Mouse (Mus musculus): ENCODE measurements around the gene Uqcc3. TPM values are rescaled to one million over a fixed set of nuclear protein-coding genes. Genes with fewer than 3 reads are reported as not detected.
"Not testable (repeated sequence)": the region's sequence is repeated elsewhere in the genome, so short reads cannot be mapped to it uniquely, and the experiment has no call there.

Gene Uqcc3
- total RNA-seq, 2 experiments from 2014 or later: 32.3 to 35.6 TPM

DNA sequence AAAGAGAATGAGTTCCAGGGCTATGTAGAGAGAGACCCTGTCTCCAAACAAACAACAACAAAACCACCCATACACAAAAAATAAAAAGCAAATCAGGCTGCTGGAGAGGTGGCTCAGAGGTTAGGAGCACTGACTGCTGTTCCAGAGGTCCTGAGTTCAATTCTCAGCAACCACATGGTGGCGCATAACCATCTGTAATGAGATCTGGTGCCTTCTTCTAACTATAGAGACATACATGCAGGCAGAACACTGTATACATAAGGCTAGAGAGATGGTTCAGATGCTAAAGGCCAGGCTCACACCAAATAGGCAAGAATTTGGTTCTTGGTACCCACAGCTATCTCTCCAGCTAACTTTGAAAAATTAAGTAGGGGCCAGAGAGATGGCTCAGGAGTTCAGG, 21.7 kb downstream of the Uqcc3 start:
- intact Hi-C loops (cut with DNase I): loop anchor here (5.0 kb wide), 1 partner anchor 253 kb away; no protein-coding TSS in a partner anchor
- no peak for DNase-seq (ENCODE audit: low spot score in 2 of 2)

DNA sequence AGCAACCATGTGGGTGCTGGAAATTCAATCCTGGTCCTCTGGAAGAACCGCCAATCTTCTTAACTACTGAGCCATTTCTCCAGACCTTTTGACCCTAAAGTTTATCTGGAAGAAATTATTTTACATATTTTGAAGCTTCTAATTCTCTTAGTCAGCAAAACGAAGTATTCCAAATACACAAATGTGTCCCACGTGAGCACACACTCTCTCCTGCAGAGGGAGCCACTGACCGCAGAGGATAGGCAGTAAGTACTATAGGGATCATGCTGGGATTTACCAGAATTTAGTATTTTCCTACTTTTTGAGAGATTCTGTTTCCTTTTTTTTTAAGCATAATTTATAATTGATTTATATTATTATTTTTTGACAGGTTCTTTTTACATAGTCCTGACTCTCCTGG, 23.0 kb downstream of the Uqcc3 start:
- no peak for DNase-seq (ENCODE audit: low spot score in 2 of 2)
- intact Hi-C loops (cut with DNase I): loop anchor here (5.0 kb wide), 1 partner anchor 255 kb away; no protein-coding TSS in a partner anchor

DNA sequence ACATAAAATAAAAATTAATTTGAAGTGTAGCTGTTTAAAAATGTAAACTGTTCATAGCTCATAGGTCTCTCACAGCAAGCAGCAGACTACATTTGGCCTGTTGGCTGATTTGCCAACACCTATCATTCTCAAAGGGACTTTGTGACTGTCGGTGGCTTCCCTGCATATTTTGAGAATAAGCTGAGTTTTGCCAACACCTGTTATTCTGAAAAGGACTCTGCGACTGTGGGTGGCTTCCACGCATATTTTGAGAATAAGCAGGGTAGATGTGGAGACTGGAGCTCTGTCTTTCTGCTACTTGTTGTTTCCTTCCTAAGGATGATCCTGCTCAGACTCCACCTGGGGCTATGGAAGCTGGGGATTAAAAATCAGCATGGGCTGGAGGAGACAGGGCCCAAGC, 27.6 kb downstream of the Uqcc3 start:
- intact Hi-C loops (cut with DNase I): no loop called here
- peak in 1 of 2 experiments; percentile 76 for DNase-seq (ENCODE audit: low spot score in 2 of 2)

DNA sequence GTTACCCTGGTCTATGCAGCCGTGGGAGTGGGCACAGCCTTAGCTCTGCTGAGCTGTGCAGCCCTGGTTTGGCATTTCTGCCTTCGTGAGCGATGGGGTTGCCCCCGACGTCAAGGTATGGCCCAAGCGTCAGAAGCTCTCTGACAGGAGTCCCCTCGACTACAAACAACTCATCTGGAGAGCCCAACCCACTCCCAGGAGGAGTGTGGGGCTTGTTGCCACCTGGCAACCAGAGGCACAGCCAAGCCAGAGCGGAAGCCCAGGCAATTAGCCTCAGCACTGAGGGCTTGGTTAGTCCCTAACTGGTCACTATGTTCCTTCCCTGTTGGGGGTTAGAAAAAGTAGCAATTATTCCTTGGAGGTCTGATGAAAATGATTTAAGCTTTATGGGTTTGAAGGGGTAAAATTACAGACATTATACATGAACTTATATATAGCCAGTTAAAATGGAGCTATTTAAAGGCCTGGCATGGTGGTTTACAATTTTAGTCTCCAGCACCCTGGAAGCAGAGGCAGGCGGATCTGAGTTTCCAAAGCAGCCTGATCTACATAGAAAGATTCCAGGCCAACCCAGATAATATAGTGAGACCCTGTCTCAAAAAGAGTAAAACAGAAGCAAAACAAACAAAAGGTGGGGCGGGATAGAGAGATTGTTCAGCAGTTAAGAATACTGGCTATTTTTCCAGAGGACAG, 28.3 kb downstream of the Uqcc3 start:
- intact Hi-C loops (cut with DNase I): no loop called here
- peak in 1 of 2 experiments; percentile 70 for DNase-seq (ENCODE audit: low spot score in 2 of 2)

DNA sequence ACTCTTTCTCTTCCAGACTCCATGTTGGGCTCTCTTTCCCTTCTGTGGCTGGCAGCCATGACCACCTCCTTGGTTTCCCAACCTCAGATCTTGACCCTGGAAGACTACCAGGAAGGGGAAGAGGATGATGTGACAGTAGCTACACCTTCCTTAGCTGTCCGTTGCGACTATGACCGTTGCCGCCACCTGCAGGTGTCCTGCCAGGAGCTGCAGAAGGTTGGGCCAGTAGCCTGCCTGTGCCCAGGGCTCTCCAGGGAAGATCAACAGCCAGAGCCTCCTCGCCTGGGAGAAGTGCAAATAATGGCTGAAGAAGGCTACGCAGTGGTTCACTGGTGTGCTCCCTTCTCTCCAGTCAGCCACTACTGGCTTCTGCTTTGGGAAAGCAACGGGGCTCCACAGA, 29.1 kb downstream of the Uqcc3 start:
- no peak for DNase-seq (ENCODE audit: low spot score in 2 of 2)
- intact Hi-C loops (cut with DNase I): no loop called here

DNA sequence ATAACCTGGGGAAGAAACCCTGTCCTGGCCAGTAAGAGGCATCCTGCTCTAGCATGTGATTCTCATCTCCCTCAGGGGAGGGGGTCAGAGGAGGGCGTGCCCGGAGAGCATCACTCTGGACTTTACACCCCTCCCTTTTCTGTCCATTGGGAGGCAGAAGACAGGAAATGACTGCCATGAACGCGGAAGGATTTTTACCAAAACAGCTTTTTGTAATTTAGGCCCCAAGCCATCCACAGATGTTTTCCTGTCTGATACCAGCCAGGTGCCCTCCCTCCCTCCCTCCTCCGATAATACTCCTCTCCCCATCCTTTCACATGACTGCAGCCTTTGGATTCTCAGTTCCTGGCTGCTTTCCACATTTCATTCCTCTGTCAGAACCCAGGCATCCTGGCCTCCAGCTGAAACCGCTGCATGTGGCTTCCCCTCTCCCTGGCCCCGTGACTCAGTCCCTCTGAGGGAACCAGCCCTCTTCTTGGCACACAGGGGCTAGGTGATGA, 30.3 kb downstream of the Uqcc3 start, which contains the start of gene Lrrn4cl:
Lrrn4cl (plus strand) TSS at position 367 of the 500 bp plus-strand sequence.
- DNase-seq (ENCODE audit: low spot score in 2 of 2): no peak
- intact Hi-C loops (cut with DNase I): no loop called here

DNA sequence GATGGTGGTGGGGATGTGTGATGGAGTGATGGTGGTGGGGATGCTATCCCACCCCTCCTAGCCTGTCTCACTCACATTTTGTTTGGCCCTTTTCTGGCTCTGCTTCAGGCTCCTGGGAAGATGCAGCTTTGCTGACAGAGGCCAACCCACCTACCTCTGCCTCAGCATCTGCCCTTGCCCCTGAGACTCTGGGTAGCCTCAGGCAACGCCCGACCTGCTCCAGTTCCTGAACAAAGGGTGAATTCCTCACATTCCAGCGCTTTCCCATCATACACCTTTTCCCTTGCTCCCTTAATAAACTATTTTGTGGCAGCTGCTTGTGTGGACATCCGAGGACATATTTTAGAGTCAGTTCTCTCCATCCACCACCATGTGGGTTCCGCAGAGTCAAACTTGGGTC, 32.4 kb downstream of the Uqcc3 start:
- intact Hi-C loops (cut with DNase I): no loop called here
- DNase-seq (ENCODE audit: low spot score in 2 of 2): no peak

DNA sequence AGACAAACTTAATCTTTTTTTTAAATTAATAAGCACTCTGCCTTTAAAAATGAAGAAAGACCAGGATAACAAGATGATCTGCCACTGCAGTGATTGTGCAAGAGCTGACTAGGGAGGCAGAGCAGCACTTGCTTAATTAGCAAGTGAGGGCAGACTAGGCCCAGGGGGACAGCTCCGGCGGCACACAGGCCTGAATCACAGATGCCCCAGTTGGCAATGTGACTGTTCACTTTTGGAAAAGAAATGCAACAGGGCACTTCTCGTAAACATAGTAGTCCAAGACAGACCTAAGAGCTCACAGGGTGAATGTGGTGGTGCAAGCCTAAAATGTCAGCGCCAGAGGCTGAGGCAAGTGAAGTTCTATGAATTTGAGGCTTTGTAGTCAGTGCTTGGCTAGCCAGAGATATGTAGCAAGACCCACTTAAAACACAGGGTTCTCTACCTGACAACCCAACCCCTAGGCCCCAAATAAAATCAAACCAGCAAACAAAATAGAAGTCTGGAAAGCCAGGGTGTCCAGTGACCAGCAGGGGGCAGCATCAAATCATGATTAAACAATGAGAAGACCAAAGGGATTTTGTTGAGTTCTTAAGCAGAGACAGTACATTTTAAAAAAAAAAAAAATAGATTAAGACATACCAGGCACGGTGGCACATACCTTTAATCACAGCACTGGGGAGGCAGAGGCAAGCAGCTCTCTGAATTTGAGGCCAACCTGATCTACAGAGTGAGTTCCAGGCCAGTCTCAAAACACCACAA, 36.2 kb downstream of the Uqcc3 start:
- intact Hi-C loops (cut with DNase I): loop anchor here (5.0 kb wide), 2 partner anchors 43 to 268 kb away; partner anchors contain the start of genes 1810009A15Rik and Gm49416
- DNase-seq (ENCODE audit: low spot score in 2 of 2): peak; percentile 79 to 83

DNA sequence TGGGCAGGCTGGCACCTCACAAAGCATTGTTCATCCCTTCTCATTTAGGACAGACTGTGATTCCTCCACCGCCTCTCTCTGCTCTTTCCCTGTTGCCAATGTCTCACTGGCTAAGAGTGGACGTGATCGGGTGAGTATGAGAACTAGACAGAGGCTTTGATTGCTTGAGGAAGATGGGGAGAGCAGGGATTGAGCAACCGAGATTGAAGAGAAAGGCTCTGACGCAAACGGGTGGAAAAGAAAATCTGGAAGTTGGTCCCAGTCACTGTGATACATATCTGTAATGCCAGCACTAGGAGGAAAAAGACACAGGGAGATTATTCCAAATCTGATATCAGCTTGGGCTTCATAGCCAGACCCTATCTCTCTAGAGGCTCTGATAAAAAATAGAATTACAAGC, 37.8 kb downstream of the Uqcc3 start:
- intact Hi-C loops (cut with DNase I): loop anchor here (5.0 kb wide), 2 partner anchors 44 to 269 kb away; partner anchors contain the start of genes 1810009A15Rik and Gm49416

DNA sequence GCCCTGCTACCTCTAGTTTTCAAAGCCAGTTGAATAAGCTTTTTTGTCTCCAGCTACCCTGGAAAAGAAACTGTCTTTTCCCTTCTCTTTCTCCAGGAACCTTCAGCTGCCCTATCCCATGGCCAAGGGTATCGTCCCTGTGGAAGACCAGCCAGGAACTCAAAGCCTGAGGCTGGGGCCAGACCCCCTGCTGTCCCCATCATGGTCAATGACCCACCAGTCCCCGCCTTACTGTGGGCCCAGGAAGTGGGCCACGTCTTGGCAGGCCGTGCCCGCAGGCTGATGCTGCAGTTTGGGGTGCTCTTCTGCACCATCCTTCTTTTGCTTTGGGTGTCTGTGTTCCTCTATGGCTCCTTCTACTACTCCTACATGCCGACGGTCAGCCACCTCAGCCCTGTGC, 39.7 kb downstream of the Uqcc3 start:
- DNase-seq (ENCODE audit: low spot score in 2 of 2): no peak
- intact Hi-C loops (cut with DNase I): loop anchor here (5.0 kb wide), 2 partner anchors 46 to 271 kb away; partner anchors contain the start of genes 1810009A15Rik and Gm49416

More for the DNA sequence above, 37.8 kb downstream of the Uqcc3 start:
- no peak for DNase-seq (ENCODE audit: low spot score in 2 of 2)

DNA sequence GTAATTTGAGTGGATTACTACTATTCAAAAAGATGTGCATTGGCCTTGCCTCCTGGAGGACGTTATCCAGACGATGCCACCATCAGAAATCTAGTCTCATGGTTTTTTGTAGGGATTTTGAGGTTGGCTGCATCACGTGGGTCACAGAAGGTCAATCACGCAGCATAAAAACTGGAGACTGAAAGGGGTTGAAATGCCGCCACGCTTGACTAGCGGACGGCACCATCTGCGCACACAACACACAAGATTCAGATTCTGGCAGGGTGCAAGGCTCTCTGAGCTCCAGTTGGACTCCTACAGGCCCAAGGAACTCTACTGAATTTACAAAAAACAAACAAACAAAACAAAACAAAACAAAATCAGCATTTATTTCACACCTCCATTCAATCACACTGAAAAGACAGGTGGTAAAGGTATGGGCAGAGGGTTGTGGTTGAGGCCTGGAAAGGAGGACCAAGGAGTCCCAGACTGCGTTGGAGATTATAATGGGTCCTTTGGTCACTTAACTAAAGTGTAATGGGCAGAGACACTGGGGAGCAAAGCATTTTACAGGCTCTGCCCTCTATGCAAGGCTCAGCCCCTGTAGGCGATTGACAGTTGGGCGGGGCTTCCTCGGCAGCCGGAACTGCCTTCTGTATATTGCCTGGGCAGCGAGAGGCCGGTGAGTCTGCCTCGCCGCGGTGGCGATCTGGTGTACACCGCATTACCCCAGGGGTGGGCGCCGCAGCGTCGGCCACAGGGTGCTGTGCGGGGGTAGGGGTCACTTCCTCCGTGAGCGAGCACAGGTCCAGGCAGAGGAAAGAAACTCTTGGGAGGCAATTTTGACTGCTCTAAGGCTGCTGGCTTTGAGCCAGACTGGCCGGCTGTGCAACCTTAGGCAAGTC, 40.6 kb downstream of the Uqcc3 start:
- DNase-seq (ENCODE audit: low spot score in 2 of 2): peak; percentile 81 to 85
- intact Hi-C loops (cut with DNase I): loop anchor here (5.0 kb wide), 4 partner anchors 47 to 272 kb away; partner anchors contain the start of genes 1810009A15Rik, Eef1g, Gm49416 and Nxf1

DNA sequence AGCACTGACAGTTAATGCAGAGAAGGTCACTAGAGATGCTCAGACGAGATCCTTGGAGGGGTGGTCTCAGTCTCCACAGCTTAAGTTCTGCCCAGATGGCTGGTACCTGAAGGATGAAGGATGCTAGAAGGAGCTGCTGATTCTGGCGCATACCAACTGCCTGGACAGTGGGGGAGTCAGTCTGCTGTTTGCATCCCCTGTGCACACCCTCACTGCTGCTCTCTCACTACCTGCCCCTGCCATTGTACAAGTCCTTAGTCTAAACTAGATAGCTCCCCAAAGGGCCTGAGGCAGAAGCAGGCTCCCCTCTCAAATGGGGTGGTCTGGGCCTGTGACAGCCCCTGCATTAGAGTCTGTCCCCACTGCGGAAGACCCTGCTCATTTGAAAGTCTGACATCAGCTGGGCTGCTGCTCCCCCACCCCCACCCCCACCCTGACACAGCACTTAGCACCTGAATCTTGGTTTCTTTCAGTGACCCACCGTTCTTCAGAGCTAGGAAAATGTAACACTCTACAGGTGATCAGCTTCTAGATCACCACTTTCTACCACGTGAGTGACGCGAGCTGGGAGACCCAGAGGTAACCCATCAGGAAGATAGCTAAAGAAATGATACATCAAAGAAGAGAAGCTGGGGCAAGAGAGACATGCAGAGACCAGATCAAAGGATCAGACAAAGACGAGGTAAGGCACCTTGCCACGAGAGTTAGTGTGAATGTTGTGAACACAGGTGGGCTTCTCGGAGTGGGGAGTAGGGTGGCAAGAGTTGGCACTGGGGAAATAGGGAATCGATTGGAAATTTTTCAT, 41.4 kb downstream of the Uqcc3 start, which contains the start of gene Gng3:
Gng3 (minus strand) TSS at position 92 of the 805 bp plus-strand sequence.
- peak; percentile 85 to 95 for DNase-seq (ENCODE audit: low spot score in 2 of 2)
- intact Hi-C loops (cut with DNase I): loop anchor here (5.0 kb wide), 2 partner anchors 82 to 128 kb away; partner anchors contain the start of genes Eef1g and Nxf1

DNA sequence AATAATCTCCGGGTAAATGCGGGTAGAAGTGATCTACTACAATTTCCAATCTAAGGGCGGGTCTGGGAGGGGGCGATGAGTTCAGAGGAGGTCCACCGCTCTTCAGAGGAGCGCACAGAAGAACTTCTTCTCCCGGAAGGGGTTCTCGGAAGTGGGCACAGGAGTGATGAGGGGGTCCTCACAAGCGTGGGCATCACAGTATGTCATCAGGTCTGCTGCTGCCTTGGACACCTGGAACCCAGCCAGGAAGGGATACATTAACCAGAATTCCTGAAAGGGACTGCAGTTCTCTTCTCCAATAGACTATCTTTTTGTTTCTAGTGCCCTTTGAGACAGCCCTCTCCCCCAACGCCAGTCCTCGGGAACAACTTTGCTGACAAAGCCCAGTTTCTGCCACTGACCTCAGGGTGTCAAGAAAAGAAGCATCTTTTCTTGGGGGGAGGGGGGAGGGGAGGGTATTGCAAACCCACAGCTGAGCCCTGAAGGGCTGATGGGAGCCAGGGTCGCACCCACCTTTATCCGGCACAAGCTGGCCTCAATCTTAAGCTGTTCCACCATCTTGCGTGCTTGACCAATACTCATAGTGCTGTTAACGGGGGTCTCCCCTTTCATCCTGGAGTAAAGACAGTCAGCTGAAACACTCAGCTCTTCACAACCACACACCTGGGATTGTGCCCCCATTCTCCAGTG, 42.5 kb downstream of the Uqcc3 start:
- intact Hi-C loops (cut with DNase I): loop anchor here (5.0 kb wide), 2 partner anchors 81 to 129 kb away; partner anchors contain the start of genes Eef1g and Nxf1
- peak in 1 of 2 experiments; percentile 45 for DNase-seq (ENCODE audit: low spot score in 2 of 2)

DNA sequence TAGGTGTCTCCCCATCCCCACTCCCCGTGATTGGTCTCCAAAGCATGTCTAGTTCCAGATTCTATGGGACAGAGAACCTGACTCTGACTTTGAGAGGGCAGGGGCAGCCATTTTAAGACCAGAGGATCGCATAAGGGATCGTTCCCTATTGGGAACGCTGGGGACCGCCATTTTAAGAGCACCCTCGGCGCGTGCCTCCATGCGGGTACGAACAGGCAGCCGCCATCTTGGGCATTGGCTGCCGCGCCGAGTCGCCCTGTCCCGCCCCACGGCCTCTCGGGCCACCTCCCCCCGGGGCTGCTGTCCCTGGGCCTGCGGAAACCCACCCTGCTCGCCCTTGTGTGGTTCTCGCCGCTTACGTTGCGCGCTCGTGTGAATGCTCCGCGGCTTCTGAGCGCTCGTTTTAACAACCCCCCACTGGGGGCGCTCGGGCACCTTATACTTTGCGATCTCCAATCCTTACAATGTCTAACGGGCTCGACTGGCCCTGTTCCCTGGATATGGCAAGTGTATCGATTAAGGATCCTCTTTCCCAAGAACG, 43.4 kb downstream of the Uqcc3 start, which contains the start of gene Bscl2:
Bscl2 (plus strand) TSS at position 217 of the 541 bp plus-strand sequence.
- peak; percentile 89 to 92 for DNase-seq (ENCODE audit: low spot score in 2 of 2)
- intact Hi-C loops (cut with DNase I): loop anchor here (5.0 kb wide), 2 partner anchors 80 to 130 kb away; partner anchors contain the start of genes Eef1g and Nxf1

DNA sequence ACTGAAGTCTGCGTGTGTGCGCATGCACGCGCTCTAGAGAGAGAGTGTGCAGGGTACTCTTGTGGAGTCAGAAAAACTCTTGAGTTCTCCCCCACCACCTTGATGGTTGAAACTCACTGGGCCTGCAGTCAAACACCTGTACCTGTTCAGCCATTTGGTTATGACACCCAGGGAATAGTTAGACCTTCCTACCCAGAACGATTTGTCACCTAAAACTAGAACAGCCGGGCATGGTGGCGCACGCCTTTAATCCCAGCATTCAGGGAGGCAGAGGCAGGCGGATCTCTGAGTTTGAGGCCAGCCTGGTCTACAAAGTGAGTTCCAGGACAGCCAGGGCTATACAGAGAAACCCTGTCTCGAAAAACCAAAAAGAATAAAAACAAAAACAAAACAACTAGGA, 44.4 kb downstream of the Uqcc3 start:
- intact Hi-C loops (cut with DNase I): loop anchor here (5.0 kb wide), 2 partner anchors 79 to 131 kb away; partner anchors contain the start of genes Eef1g and Nxf1
- not testable (repeated sequence) for DNase-seq (ENCODE audit: low spot score in 2 of 2)

DNA sequence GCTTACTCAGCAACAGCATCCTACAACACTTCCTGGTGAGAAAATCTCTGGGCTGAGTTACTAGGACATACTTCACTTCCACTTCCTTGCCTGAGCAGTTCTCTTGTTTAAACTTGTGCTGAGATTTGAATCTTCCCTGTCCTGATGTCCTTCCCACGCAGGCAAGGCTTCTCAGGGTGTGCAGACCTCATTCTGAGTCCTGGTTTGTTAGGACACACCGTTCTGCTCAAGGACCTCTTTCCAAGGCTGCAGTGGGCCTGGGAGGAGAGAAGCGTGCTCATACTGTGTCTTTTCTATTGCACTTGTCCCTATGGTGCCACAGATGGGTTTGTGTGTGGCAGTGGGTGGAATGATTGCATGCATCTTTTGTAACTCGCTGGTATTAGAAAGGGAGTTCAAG, 47.8 kb downstream of the Uqcc3 start:
- intact Hi-C loops (cut with DNase I): no loop called here
- DNase-seq (ENCODE audit: low spot score in 2 of 2): no peak

DNA sequence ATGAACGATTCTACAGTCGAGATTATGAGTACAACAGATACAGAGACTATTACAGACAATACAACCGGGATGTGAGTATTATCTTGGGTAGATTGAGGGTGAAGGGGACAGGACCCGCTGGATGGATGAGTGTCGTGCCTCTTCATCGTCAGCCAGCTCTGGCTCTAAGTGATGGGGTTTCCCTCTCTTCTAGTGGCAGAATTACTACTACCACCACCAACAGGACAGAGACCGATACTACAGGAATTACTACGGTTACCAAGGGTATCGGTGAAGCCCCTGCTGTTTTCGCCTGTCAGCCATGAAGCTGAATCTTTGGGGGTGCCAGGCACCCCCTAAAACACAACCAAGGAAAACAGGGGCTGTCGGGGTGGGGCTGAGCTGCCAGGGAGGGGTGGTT, 49.5 kb downstream of the Uqcc3 start:
- intact Hi-C loops (cut with DNase I): no loop called here
- no peak for DNase-seq (ENCODE audit: low spot score in 2 of 2)
